Mouse (Mus musculus) activated CD4-positive, CD25-positive, alpha-beta regulatory T cell, adult 4 months (primary cell): ENCODE data around the gene Apol6. TPM values are rescaled to one million over a fixed set of nuclear protein-coding genes. Genes with fewer than 3 reads are reported as not detected.
"Not testable (repeated sequence)": the region's sequence is repeated elsewhere in the genome, so short reads cannot be mapped to it uniquely, and the experiment has no call there.

Experiments
- ATAC-seq: one replicate; pipeline ENCODE4 v1.8.0; 2017
- polyA plus RNA-seq, 2 experiments: library from polyadenylated mRNA; unstranded; fragments of 100-300 nt; shearing (Covaris generic); gene quantifications; one replicate each; pipeline ENCODE4 v1.2.1; 2017

Apol6 gene
- polyA plus RNA-seq, 2 experiments from 2014 or later = not detected

DNA sequence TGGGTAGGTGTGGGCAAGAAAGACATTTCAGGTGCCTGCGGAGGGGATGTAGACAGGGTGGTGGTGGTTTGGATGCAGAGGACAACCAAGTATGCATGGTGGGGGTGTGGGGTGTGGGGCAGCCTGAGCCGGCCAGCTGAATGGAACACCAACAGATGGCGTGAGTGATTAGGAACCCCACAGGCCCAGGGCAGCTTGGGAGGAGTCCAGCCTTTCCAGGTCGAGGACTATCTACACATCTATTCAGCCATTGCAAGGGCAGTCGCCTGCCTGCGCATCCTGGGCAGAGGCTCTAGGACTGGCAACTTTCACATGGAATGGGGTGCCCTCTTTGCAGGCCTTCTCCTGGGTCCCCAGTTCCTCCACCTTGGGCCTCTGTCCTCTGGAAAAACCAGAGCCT is 10.0 kb upstream of the Apol6 start:
- no peak for ATAC-seq

DNA sequence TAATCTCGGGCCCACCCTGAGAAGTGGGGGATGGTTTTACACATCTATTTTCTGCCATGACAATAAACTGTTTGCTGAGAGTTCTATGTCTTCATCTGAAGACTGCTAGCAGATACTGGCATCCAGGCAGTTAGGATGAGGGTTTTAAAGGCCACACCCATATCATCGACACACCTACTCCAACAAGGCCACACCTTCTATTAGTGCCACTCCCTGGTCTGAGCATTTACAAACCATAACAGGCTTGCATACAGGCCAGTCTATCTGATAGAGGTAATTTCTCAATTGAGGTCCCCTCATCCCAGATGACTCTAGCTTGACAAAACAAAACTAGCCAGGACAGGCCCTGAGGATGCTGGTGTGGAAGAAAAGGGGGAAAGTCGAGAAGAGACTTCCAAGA is 8.9 kb upstream of the Apol6 start:
- no peak for ATAC-seq

DNA sequence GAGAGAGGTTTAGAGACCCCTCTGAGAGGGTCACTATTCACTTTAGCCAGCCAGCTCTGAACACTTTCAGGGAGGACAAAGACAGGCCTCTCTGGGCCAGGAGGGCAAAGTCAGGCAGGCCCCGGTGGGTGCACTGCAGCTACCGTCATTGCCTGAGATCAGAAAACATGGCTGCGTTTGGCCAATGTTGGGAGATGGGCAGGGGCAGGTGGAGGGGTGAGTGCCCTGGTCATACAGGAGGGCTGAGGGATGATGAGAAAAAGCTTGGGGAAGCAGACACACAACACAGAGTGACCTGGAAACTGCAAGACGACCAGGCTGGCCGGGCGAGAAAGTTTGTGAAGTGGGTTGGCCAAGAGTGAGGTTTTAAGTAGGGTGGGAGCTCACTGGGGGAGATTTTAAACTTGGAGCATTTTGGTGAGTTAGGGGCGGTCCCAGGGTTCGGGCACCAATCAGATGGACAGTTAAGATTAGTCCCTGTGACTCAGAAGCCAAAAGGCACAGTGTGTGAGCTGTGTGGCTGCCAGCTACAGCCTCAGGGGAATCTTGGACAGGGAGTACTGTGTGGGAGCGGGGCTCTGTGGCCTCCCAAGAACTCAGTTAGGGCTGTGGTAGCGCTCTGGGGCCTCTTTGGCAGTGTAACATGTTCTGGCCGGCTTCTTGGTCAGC is 8.1 kb upstream of the Apol6 start:
- ATAC-seq = no peak

DNA sequence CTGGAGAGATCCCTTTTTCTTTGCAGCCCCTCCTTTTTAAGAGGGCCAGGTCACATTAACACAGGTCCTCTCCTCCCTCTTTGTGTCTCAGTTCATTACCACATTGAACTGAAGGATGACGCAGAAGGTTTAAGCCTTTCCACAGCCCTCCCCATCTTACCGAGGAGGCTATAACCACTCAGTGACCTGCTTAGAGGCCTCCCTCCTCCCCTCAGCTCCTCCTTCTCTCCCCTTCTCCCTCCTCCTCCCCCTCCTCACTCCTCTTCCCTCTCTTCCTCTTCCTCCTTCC is 7.6 kb upstream of the Apol6 start:
- no peak for ATAC-seq

DNA sequence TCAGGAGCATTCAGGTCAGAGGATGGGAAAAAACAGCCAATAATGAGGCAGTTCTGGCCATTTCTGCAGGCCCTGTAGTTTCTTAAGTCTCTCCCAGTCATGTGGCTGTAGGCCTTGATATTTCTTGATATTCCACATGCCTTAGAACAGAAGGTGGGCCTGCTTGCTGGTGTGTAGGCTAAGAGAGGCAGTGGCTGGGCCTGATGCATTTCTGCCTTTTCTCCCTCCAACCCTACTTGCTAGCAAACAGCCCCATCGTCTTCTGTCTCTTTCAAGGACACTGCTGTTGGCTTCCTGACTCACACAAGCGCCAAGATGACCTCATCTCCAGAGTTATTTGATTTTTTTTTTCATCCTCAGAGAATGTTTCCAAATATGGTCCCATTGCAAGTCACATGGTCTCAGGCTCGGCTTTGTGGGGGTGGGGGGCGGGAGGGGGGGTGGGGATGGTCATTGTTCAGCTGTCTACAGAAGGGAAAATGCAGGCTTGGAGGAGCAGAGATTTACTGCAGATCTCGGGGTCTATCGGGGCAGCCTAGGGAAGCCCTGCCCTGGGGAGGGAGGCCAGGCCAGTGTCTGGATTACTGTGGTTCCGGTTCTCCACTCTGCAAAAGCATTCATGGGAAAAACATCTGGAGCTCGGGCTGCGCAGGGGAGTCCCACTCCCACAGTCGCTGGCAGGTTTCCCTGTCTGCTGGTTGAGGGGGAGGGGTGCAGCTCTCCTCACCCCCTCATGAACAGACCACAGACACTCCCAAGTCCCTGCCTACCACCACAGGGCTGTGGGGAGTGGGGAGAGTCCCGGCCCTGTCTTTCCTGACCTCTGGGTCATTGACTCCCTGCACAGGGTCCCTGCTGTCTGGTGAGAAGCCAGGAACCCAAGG is 7.0 kb upstream of the Apol6 start:
- no peak for ATAC-seq

DNA sequence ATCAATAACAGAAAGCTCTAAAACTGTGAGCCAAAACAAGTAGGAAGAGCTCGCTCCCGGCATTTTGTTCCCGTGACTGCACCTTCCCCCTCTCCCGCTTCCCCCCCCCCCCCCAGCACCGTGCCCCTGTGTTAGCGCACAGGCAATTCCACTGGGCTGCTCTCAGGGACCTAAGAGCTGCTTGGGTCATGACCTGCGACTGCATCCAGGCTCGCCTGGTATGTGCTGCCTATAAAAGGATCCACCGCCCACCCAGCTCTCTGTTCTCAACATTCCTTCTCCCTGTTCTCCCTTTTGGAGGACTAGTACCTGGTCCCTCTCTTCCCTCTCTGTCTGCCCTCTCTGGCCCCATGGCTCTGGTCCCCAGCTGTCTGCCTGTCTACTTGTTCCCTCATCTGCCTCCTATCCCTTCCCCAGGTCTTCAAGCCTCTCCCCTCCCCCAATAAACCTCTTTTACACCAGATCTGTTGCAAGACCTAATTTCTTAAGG is 5.3 kb upstream of the Apol6 start:
- no peak for ATAC-seq

DNA sequence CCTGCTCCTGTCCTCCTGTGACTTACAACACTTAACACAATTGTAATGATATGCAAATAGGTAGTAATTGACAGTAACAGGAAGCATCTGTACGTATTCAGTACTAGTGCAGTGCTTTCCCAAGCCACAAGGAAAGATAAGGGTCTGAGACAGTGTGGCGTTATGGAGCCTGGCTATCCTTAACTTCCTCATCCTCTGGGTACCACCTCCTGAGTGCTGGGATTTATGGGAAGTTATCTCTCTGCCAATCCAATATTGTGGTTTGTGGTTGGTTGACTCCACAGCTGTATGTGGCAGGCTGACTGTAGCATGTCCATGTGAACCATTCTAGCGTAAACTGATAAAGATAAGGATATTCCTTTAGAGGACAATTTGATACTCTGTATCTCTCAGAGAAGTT is 3.7 kb upstream of the Apol6 start:
- ATAC-seq = no peak

DNA sequence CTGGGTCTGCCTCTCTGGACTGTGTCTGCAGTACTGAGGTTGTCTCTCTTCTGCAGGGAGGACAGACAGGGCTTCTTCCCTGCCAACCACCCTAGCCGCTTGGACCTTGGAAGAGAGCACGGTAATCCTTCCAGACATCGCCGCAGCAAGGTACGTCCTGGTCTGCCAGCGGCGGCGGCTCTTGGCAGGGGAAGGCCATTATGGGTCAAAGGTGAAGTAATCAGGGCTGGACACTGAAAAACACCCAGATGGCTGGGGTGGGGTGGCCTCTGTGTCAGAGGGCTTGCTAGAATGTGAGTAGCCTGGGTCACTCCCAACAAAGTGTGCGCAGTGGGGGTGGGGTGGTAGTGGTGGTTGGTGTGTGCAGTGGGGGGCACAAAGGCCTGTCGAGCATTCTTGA is 1.1 kb downstream of the Apol6 start:
- no peak for ATAC-seq

DNA sequence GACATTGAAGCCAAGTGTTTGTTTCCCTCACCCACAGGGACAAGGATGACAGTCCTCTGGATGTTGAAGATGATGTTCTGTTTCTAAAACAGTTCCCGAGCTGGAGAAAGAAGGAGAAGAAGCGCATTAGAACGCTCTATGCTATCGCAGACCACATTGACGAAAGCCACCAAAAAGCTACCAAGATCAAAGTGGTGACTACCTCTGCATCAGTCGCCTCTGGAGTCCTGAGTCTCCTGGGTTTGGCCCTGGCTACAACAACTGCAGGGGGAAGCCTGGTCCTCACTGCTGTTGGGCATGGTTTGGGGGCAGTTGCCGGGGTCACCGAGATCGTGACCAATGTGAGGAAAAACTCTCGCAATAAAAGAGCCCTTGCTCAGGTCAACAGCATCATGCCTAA is 6.0 kb downstream of the Apol6 start, which contains the start of gene Mb:
TSS of gene Mb (minus strand) at position 101 of the 400 bp plus-strand sequence.
- ATAC-seq = no peak

DNA sequence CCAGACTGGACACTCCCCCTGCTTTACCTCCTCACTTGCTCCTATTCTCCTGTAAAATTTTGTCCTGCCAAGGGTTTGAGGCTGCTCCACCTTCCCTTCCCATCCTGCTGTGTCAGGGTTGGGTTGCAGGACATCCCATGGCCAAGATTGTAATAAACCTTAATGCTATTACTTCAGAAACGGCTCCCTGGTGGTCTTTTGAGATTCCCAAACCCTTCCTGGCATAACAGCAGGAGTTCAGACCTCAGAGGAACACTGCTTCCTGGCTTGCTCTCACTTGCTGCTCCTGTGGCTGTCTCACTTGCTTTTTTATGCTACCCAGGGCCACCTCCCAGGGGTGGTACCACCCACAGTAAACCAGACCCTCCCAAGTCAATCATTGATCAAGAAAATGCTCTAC is 7.6 kb downstream of the Apol6 start:
- ATAC-seq = no peak

DNA sequence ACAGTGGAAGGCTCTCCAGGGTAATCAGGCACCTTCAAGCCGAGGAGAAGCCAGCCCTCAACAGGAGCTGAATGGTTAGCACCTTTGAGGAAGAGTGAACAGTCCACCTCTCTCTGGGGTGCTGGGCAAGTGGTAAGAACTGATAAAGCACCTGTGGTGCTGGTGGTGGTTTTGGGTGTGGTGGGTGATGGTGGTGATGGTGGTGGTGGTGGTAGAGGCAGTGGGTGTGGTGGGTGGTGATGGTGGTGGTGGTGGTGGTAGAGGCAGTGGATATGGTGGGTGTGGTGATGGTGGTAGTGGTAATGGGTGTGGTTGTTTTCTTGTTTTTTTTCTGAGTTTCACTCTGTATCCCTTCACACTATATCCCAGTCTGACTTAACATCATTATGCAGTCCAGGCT is 8.5 kb downstream of the Apol6 start:
- no peak for ATAC-seq

DNA sequence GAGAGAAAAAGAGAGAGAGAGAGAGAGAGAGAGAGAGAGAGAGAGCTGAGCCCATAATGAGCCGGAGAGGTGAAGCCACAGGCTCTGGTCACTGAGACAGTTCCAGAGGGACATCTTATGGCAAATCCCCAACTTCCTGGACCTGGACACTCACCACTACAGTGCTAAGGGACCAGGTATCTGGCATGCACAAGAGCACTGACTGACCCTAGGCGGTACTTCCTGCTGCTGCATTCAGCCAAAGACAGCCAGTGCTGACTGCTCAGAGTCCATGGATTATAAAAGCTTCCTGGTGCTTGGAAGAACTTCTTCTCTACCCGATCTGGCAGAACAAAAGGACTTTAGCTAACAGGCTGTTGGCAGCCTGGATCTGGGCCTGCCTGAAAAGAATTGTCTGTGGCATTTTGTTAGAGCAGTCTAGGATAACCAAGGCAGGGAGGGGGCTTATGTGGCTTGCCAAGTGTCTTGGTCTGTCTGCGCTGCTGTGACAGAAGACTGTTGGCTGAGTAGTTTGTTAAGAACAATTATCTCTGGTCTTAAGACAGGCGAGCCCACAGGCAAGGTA is 10.2 kb downstream of the Apol6 start:
- no peak for ATAC-seq

DNA sequence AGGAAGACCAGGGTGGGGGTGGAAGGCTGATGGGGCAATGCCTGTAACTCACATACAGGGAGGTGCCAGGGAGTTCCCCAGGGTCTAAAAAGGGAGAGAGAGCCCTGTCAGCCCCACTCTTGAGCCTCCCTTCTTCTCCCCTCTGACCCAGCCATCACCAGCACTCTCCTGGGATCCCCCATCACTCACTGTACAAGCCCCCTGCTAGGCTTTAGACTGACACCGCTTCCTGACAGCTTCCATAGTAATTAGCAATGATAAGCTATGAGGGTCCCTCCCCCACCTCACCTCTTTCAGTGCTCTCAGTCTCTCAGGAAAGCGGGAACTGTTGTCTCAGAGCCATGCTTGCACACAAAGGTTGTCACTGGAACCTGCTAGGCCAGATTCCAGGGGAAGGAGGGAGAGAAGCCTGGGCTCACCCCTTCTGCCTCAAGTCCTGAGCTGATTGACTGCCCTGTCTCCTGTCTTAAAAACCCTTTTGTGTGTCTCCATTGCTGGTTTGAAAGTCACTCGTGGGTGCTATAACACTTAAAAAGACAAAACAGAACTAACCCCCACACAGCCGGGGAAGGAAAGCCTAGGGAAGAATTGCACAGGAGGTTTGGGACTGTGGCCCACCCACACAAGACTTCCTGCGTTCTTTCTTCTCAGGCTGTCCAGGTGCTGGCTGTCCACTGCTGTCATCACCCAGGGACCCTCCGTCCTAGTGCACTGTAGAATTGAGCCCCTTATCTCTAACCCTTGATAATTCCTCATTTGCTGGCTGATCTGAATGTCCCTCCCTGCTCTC is 11.7 kb downstream of the Apol6 start:
- ATAC-seq = no peak

DNA sequence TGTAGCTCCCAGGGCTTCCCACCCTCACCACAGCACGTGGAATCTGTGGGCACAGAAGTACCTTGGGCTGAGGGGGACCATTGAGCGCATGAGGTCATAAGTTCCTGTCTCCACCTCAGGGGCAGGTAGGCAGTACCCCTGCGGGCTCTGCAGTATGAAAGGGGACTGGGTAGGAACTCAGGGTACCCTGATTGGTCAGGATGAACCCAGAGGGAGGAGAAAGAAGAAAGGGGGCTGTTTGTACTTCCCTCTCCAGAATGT is 12.2 kb downstream of the Apol6 start:
- ATAC-seq = no peak

DNA sequence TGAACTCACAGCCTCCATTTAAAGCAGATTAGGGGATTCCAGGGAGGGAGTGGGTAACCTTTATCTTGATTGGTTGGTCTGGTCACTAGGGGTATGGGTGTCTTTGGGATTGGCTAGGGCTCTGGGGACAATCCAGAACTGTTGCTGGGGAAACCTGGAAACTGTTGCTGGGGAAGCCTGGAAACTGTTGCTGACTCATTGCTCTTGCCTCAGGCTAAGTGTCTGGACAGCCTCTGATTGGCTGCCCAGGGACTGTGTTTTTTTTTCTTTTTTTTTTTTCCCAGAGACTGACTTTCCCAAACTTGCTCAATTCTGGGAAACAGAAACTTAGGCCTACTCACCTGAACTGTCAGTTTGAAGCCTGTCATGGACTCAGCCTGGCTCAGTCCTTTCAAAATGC is 14.0 kb downstream of the Apol6 start:
- no peak for ATAC-seq

DNA sequence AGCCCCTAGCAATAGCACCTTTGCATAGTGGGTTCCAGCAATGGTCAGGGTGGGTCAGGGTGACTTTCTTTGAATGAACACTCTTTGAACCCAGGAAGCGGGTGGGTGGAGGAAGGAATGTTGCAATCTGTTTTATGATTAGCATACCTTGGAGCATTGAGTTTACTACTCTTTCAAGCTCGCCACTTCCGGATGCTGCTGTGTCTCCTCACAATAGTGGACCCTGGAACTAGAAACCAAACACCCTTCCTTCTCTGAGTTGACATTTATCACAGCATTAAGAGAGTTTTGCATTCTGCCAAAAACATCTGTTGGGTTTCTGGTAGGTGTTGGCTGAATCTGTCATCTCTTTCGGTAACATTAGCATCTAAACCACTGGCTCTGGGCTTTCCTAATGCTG is 14.9 kb downstream of the Apol6 start:
- ATAC-seq = not testable (repeated sequence)

DNA sequence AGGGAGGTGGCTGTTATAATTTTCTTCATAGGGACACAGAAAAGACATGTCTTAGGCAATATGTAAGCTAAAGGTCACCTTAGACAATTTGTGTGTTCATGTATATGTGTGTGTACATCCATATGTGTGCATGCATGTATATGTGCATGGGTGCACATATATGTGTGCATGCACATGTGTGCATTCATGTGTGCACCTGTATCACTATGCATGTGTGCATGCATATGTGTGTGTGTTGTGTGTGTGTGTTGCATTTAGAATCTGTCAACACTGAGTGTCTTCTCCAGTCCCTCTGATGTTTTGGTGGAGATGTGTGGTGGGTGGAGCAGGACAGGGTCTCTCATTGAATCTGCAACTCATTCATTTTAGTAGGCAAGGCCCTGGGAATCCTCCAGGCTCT is 18.2 kb downstream of the Apol6 start:
- no peak for ATAC-seq

DNA sequence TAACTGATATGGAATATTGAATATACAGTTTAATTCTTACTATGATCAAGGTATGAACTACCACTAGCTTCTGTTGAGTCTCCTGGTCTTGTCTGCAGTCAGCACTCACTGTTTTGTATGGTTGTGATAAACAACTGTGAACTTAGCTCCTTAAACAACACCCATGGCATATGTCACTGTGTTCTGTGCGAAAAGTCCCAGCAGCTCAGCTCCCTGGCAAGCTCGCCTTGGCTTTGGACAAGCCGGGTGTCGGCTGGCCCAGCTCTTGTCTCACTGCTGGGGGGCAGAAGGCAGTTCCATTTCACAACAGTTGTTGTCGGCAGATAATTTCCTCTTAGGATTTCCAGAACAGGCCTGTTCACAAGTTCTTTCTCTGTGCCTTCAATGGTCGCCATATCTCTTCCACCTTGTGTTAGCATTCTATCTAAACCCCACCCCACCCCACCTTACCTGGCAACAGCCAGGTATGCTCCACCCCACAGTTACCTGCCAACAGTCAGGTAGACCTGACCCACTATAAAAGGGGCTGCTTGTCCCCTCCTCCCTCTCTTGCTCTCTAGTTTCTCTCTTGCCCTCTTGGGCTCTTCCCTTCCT is 20.8 kb downstream of the Apol6 start:
- no peak for ATAC-seq

DNA sequence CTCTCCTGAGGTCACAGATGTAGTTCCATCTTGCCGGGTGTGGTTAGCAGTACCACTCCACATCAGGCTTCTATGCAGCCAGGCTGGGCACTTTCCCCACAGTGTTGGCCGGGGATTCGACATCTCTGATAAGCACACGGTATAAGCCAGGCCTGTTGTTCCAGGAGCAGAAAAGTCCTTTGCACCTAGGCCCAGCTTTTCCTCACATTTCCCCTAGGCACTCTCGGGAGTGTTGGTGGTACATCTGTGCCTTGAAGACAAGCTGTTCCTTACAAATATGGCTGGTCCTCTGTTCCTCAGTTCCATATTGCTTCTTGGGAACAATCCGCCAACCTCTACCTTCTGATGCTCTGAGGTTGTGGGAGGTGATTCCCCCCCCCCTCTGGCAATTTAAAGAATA is 21.7 kb downstream of the Apol6 start:
- no peak for ATAC-seq

DNA sequence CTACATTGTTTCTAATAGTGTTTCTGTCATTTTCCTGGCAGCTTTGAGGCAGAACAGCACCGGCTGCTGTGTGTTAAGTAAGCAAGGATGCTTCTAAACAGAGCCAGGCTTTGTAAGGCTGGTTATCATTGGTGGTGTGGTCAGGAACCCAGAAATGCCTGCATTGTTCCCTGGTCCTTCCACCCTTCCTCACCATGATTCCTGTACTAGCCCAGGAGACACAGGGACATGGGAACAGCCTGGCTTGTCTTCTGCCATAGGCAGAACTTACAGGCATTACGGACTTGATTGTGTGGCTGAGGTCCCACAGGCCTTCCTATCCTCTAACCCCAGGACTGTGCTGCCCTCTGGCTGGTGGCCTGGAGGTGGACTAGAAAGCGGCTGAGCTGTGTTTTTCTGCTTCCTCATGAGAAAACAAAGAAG is 23.9 kb downstream of the Apol6 start:
- ATAC-seq = no peak

DNA sequence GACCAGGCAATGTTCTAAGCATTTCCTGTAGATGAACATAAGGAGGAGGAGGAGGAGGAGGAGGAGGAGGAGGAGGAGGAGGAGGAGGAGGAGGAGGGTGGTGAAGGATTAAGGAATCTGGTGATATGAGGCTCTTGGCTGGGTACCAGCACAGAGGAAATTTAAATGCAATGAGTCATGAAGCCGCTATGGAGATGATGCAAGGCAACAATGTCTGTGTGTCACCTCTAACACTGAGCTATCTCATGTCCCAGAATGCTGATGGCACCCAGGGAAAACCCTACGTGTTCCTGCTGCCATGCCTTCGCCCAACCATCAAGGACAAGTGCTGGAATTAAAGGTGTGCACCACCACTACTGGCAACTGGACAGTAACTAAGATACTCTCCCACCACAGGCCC is 24.5 kb downstream of the Apol6 start:
- ATAC-seq = no peak

DNA sequence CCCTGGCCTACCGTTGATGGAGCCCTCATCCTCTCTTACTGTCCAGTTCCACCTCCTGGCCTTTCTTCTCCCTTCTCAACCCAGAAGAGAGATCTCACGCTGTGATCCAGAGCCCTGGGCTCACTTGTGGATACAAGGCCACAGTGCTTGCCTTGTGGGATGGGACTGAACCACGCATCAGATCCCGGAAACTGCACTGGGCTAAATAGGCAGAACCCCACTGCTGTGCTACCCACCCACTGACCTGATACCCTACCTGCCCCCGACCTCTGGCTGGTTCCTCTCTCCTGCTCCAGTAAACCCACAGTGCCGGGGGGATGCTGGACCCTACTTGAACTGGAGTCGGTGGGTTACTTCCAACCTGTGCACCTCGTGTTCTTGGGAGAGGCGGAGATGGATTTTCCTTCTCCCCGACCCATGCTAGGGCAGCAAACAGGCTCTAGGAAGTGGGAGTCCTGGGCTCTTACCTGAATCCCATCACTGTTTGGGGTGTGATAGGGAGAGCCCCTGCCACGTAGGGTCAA is 26.3 kb downstream of the Apol6 start:
- ATAC-seq = no peak

DNA sequence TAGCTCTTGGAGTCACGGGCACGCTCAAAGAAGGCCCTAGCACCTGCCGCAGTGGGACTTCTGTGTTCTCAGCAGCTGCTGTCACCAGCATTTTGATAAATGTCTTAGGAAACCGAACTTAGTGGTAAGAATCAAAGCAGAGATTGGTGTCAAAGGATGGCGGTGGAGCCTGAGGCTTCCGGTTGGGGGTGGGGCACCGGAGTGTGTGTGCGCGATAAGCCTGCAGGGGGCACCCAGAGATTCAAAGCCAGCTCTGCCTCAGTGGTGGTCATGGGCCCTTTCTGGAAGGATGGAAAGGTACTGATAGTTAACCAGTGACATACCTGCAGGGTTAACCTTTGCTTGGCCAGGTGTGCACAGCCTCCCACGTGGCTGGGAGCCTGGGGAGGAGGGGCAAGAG is 27.0 kb downstream of the Apol6 start:
- ATAC-seq = peak; percentile 66
